Mouse (Mus musculus) forebrain, embryonic 13.5 days (tissue): ENCODE data around the gene Rgl1. TPM values are rescaled to one million over a fixed set of nuclear protein-coding genes. Genes with fewer than 3 reads are reported as not detected.
A peak's percentile ranks its signal among the peaks of the same experiment; 100 is the strongest.

Experiments used
- ATAC-seq: fragments of 200-750 bp; cut with Nextera tagmentation; 2 replicates; pipeline ENCODE4 v1.8.0; 2017
- H3K27ac ChIP-seq: fragments of 300-500 bp; sonication (generic); 2 replicates; pipeline ENCODE4 v1.5.1; 2015; ENCODE audit warnings: inconsistent platforms, mild to moderate bottlenecking, moderate library complexity
- H3K27me3 ChIP-seq: fragments of 300-500 bp; sonication (generic); 2 replicates; pipeline ENCODE4 v1.6.1; 2015; ENCODE audit warnings: mild to moderate bottlenecking, inconsistent platforms
- H3K36me3 ChIP-seq: fragments of 300-500 bp; sonication (generic); 2 replicates; pipeline ENCODE4 v1.6.1; 2015; ENCODE audit warnings: mild to moderate bottlenecking, inconsistent platforms; ENCODE audit not compliant: poor library complexity, severe bottlenecking
- H3K4me1 ChIP-seq: fragments of 300-500 bp; sonication (generic); 2 replicates; pipeline ENCODE4 v1.6.1; 2015; ENCODE audit warnings: inconsistent platforms
- H3K4me2 ChIP-seq: fragments of 300-500 bp; sonication (generic); 2 replicates; pipeline ENCODE4 v1.6.1; 2015; ENCODE audit warnings: inconsistent platforms, mild to moderate bottlenecking, moderate library complexity
- H3K4me3 ChIP-seq: fragments of 300-500 bp; sonication (generic); 2 replicates; pipeline ENCODE4 v1.5.1; 2015; ENCODE audit warnings: mild to moderate bottlenecking, inconsistent platforms
- H3K9ac ChIP-seq: fragments of 300-500 bp; sonication (generic); 2 replicates; pipeline ENCODE4 v1.6.1; 2015; ENCODE audit warnings: mild to moderate bottlenecking, inconsistent platforms
- H3K9me3 ChIP-seq: fragments of 300-500 bp; sonication (generic); replicated peaks from 2 replicates; pipeline ENCODE4 v1.6.1; 2016; ENCODE audit warnings: inconsistent platforms
- WGBS: fragments of 180-500 bp; shearing (Covaris S2); methylation state at CpG from one replicate; pipeline ENCODE4 v1.1.7; 2015; 5-methylcytosine and 5-hydroxymethylcytosine counted together
- polyA plus RNA-seq: library from polyadenylated mRNA; unstranded; fragments of >200 nt; fragmentation: Nextera tagmentation; extraction: Ambion mirVana; gene quantifications from 2 replicates; pipeline ENCODE4 v1.2.1, GENCODE M21; 2015

The Rgl1 gene
- 15.8 and 18.5 TPM in 2 replicates for polyA plus RNA-seq

- Histone ChIP-seq H3K27me3 (no peaks in the 10 kb centered on the region), H3K27ac (peak within 1 kb of the TSS; percentile 79), H3K4me1 (peaks cover 21% of the 10 kb centered on the region), H3K4me2 (peak within 1 kb of the TSS; percentile 80), H3K9me3 (no peaks in the 10 kb centered on the region), H3K4me3 (peak within 1 kb of the TSS; percentile 92), H3K36me3 (peaks cover 18% of the 10 kb centered on the region), H3K9ac (peak within 1 kb of the TSS; percentile 95)
- ATAC-seq = peak; percentile 97
- under 1% methylated on average over 69 of the region's 86 CpGs for WGBS
Observed at GRCm38 (mm10) chr1:152766032-152766772, at the start of gene Rgl1, which contains the start of gene Arpc5. Rgl1 (minus strand) TSS chr1:152766351. Arpc5 (plus strand) TSS chr1:152766542.

GRCm38 (mm10) chr1:152815265-152815701 lies 49.1 kb upstream of the Rgl1 start:
- H3K4me2 ChIP-seq = no peak overlapping the region
- 50% methylated on average over 7 of the region's 7 CpGs for WGBS
- peaks cover 63% of the 10 kb centered on the region for H3K4me1 ChIP-seq
- H3K27ac ChIP-seq = peak overlapping the region; percentile 90
- no peak overlapping the region for H3K4me3 ChIP-seq
- peak; percentile 87 for ATAC-seq
- no peaks in the 10 kb centered on the region for H3K36me3 ChIP-seq
- no peaks in the 10 kb centered on the region for H3K27me3 ChIP-seq
- no peak overlapping the region for H3K9ac ChIP-seq
- H3K9me3 ChIP-seq = no peaks in the 10 kb centered on the region

- Histone ChIP-seq H3K36me3 (no peaks in the 10 kb centered on the region), H3K4me1 (peaks cover 45% of the 10 kb centered on the region), H3K4me2 (no peak overlapping the region), H3K27me3 (no peaks in the 10 kb centered on the region), H3K9me3 (no peaks in the 10 kb centered on the region), H3K4me3 (no peak overlapping the region), H3K27ac (peak overlapping the region; percentile 36; the same call in 1 of the 2 replicates), H3K9ac (no peak overlapping the region)
- peak; percentile 33; the same call in 1 of the 2 replicates for ATAC-seq
- WGBS = 43% methylated on average over 13 of the region's 13 CpGs
Observed at GRCm38 (mm10) chr1:152810533-152811439, 44.6 kb upstream of the Rgl1 start.

- 56% methylated on average over 8 of the region's 8 CpGs for WGBS
- no peaks in the 10 kb centered on the region for H3K9me3 ChIP-seq
- no peaks in the 10 kb centered on the region for H3K27me3 ChIP-seq
- peaks cover 34% of the 10 kb centered on the region for H3K4me1 ChIP-seq
- H3K27ac ChIP-seq = 0 out of 2 replicates have a peak overlapping the region, but pooled peaks have one; percentile 26
- no peak overlapping the region for H3K4me3 ChIP-seq
- no peak overlapping the region for H3K4me2 ChIP-seq
- H3K36me3 ChIP-seq = no peaks in the 10 kb centered on the region
- ATAC-seq = 0 out of 2 replicates have a peak, but pooled peaks have one; percentile 31
- no peak overlapping the region for H3K9ac ChIP-seq
Observed at GRCm38 (mm10) chr1:152809541-152810252, 43.5 kb upstream of the Rgl1 start.

- H3K27ac ChIP-seq = no peak overlapping the region
- ATAC-seq = no peak
- H3K27me3 ChIP-seq = no peaks in the 10 kb centered on the region
- no peak overlapping the region for H3K4me3 ChIP-seq
- H3K9me3 ChIP-seq = no peaks in the 10 kb centered on the region
- H3K4me2 ChIP-seq = no peak overlapping the region
- 77% methylated on average over 2 of the region's 2 CpGs for WGBS
- H3K36me3 ChIP-seq = no peaks in the 10 kb centered on the region
- H3K9ac ChIP-seq = no peak overlapping the region
- H3K4me1 ChIP-seq = peaks cover 25% of the 10 kb centered on the region
Observed at GRCm38 (mm10) chr1:152808392-152808680, 42.2 kb upstream of the Rgl1 start.

GRCm38 (mm10) chr1:152807619-152808391 lies 41.7 kb upstream of the Rgl1 start:
- H3K36me3 ChIP-seq = no peaks in the 10 kb centered on the region
- H3K9ac ChIP-seq = no peak overlapping the region
- ATAC-seq = no peak
- H3K4me2 ChIP-seq = no peak overlapping the region
- no peaks in the 10 kb centered on the region for H3K27me3 ChIP-seq
- WGBS = 76% methylated on average over 18 of the region's 18 CpGs
- H3K9me3 ChIP-seq = no peaks in the 10 kb centered on the region
- no peak overlapping the region for H3K27ac ChIP-seq
- H3K4me1 ChIP-seq = peaks cover 25% of the 10 kb centered on the region
- H3K4me3 ChIP-seq = no peak overlapping the region

GRCm38 (mm10) chr1:152804907-152805306 lies 38.8 kb upstream of the Rgl1 start:
- 87% methylated on average over 6 of the region's 6 CpGs for WGBS
- no peaks in the 10 kb centered on the region for H3K9me3 ChIP-seq
- no peak overlapping the region for H3K4me2 ChIP-seq
- H3K36me3 ChIP-seq = no peaks in the 10 kb centered on the region
- H3K4me1 ChIP-seq = peaks cover 6% of the 10 kb centered on the region; the same call in 1 of the 2 replicates
- no peak overlapping the region for H3K4me3 ChIP-seq
- ATAC-seq = no peak
- no peak overlapping the region for H3K9ac ChIP-seq
- H3K27ac ChIP-seq = no peak overlapping the region
- H3K27me3 ChIP-seq = no peaks in the 10 kb centered on the region

- H3K9me3 ChIP-seq = no peaks in the 10 kb centered on the region
- H3K4me2 ChIP-seq = no peak overlapping the region
- no peak overlapping the region for H3K4me3 ChIP-seq
- H3K27ac ChIP-seq = no peak overlapping the region
- ATAC-seq = no peak
- no peaks in the 10 kb centered on the region for H3K36me3 ChIP-seq
- no peaks in the 10 kb centered on the region for H3K27me3 ChIP-seq
- no peak overlapping the region for H3K9ac ChIP-seq
- no peaks in the 10 kb centered on the region for H3K4me1 ChIP-seq
- 88% methylated on average over 13 of the region's 13 CpGs for WGBS
Observed at GRCm38 (mm10) chr1:152800633-152801176, 34.6 kb upstream of the Rgl1 start.

GRCm38 (mm10) chr1:152799897-152800296 lies 33.7 kb upstream of the Rgl1 start, which contains the start of gene Ncf2:
Ncf2 (plus strand) TSS chr1:152800194.
- no peak within 1 kb of the TSS for H3K9ac ChIP-seq
- H3K27ac ChIP-seq = no peak within 1 kb of the TSS
- ATAC-seq = peak; percentile 78
- no peak within 1 kb of the TSS for H3K4me2 ChIP-seq
- no peaks in the 10 kb centered on the region for H3K4me1 ChIP-seq
- H3K27me3 ChIP-seq = no peaks in the 10 kb centered on the region
- no peaks in the 10 kb centered on the region for H3K9me3 ChIP-seq
- H3K36me3 ChIP-seq = no peaks in the 10 kb centered on the region
- no peak within 1 kb of the TSS for H3K4me3 ChIP-seq
- 8% methylated on average over 2 of the region's 2 CpGs for WGBS

- Histone ChIP-seq H3K27me3 (no peaks in the 10 kb centered on the region), H3K27ac (no peak overlapping the region), H3K4me2 (no peak overlapping the region), H3K9me3 (no peaks in the 10 kb centered on the region), H3K36me3 (no peaks in the 10 kb centered on the region), H3K4me3 (no peak overlapping the region), H3K9ac (no peak overlapping the region), H3K4me1 (peaks cover 9% of the 10 kb centered on the region)
- ATAC-seq = no peak
- WGBS = 88% methylated on average over 9 of the region's 9 CpGs
Observed at GRCm38 (mm10) chr1:152798125-152798524, 32.0 kb upstream of the Rgl1 start.
